Mouse (Mus musculus) embryonic facial prominence, embryonic 10.5 days (tissue): ENCODE data around the gene Stx8. TPM values are rescaled to one million over a fixed set of nuclear protein-coding genes. Genes with fewer than 3 reads are reported as not detected.
A peak's percentile ranks its signal among the peaks of the same experiment; 100 is the strongest.

Experiments
- DNase-seq: peaks from one replicate; pipeline ENCODE4 v3.0.0-alpha.2; 2017; ENCODE audit warnings: low spot score
- H3K27ac ChIP-seq: fragments of 300-500 bp; sonication (generic); replicated peaks from 2 replicates; pipeline ENCODE4 v1.5.1; 2016; ENCODE audit warnings: mild to moderate bottlenecking
- H3K27me3 ChIP-seq: fragments of 300-500 bp; sonication (generic); replicated peaks from 2 replicates; pipeline ENCODE4 v1.6.1; 2016; ENCODE audit warnings: low read depth, mild to moderate bottlenecking; ENCODE audit not compliant: poor library complexity, severe bottlenecking
- H3K36me3 ChIP-seq: fragments of 300-500 bp; sonication (generic); replicated peaks from 2 replicates; pipeline ENCODE4 v1.6.1; 2016; ENCODE audit warnings: mild to moderate bottlenecking, moderate library complexity
- H3K4me1 ChIP-seq: fragments of 300-500 bp; sonication (generic); 2 replicates; pipeline ENCODE4 v1.6.1; 2016
- H3K4me3 ChIP-seq: fragments of 300-500 bp; sonication (generic); 2 replicates; pipeline ENCODE4 v1.5.1; 2016; ENCODE audit warnings: mild to moderate bottlenecking, moderate library complexity
- H3K9me3 ChIP-seq: fragments of 300-500 bp; sonication (generic); 2 replicates; pipeline ENCODE4 v1.6.1; 2016; ENCODE audit warnings: mild to moderate bottlenecking
- WGBS: fragments of 180-500 bp; shearing (Covaris S2); methylation state at CpG from one replicate; pipeline ENCODE4 v1.1.7; 2016; 5-methylcytosine and 5-hydroxymethylcytosine counted together
- polyA plus RNA-seq: library from polyadenylated mRNA; unstranded; fragments of >200 nt; fragmentation: Nextera tagmentation; extraction: Ambion mirVana; gene quantifications from 2 replicates; pipeline ENCODE4 v1.2.1, GENCODE M21; 2016

Stx8 gene
- polyA plus RNA-seq, 1 experiment from 2014 or later, result 44.7 TPM

DNA sequence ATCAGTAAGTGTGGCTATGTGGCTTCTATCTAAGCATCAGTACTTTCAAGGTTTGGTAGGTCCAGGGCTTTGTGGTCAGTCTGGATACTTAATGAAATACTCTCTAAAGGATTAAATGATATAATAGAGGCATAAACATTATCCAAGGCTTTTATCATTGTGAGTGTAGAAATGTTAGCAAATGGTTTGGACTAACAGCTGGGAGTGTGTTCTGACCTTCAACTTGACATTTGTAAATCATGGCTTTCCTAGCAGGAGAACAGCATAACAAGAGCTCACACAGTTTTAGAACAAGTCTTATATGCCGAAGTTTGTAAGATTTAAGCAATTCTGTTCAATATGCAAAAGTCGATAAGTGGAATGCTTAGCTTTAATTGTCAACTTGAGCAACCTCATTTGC is 113.8 kb downstream of the Stx8 start:
- no peak overlapping the region for H3K27ac ChIP-seq
- no peaks in the 10 kb centered on the region for H3K9me3 ChIP-seq
- DNase-seq, result no peak
- 94% methylated on average over 2 of the region's 2 CpGs for WGBS
- no peak overlapping the region for H3K4me3 ChIP-seq
- no peaks in the 10 kb centered on the region for H3K36me3 ChIP-seq
- no peaks in the 10 kb centered on the region for H3K27me3 ChIP-seq
- peaks cover 16% of the 10 kb centered on the region for H3K4me1 ChIP-seq

- DNase-seq, result no peak
- Histone ChIP-seq H3K27me3 (no peaks in the 10 kb centered on the region), H3K9me3 (no peaks in the 10 kb centered on the region)
Observed at GRCm38 (mm10) chr11:68080999-68081398, 115.0 kb downstream of the Stx8 start.

GRCm38 (mm10) chr11:68082756-68083155 is 116.8 kb downstream of the Stx8 start:
- Histone ChIP-seq H3K4me1 (peaks cover 13% of the 10 kb centered on the region), H3K27ac (no peak overlapping the region), H3K27me3 (no peaks in the 10 kb centered on the region), H3K9me3 (no peaks in the 10 kb centered on the region), H3K36me3 (no peaks in the 10 kb centered on the region), H3K4me3 (no peak overlapping the region)
- DNase-seq, result no peak
- 93% methylated on average over 12 of the region's 12 CpGs for WGBS

More at GRCm38 (mm10) chr11:68080999-68081398, 115.0 kb downstream of the Stx8 start:
- Histone ChIP-seq H3K4me1 (peaks cover 13% of the 10 kb centered on the region), H3K36me3 (no peaks in the 10 kb centered on the region), H3K4me3 (no peak overlapping the region), H3K27ac (no peak overlapping the region)
- WGBS, result 91% methylated on average over 2 of the region's 2 CpGs

GRCm38 (mm10) chr11:68083562-68083961 is 117.6 kb downstream of the Stx8 start:
- Histone ChIP-seq H3K27ac (no peak overlapping the region), H3K4me1 (peaks cover 6% of the 10 kb centered on the region), H3K36me3 (no peaks in the 10 kb centered on the region), H3K9me3 (no peaks in the 10 kb centered on the region), H3K27me3 (no peaks in the 10 kb centered on the region), H3K4me3 (no peak overlapping the region)
- DNase-seq, result no peak
- 90% methylated on average over 6 of the region's 6 CpGs for WGBS

GRCm38 (mm10) chr11:68086221-68086620 is 120.2 kb downstream of the Stx8 start:
- Histone ChIP-seq H3K36me3 (no peaks in the 10 kb centered on the region), H3K27ac (no peak overlapping the region), H3K4me1 (peaks cover 17% of the 10 kb centered on the region), H3K27me3 (no peaks in the 10 kb centered on the region; the same call in 1 of the 2 replicates), H3K4me3 (no peak overlapping the region), H3K9me3 (no peaks in the 10 kb centered on the region)
- WGBS, result 87% methylated on average over 9 of the region's 9 CpGs
- DNase-seq, result no peak

DNA sequence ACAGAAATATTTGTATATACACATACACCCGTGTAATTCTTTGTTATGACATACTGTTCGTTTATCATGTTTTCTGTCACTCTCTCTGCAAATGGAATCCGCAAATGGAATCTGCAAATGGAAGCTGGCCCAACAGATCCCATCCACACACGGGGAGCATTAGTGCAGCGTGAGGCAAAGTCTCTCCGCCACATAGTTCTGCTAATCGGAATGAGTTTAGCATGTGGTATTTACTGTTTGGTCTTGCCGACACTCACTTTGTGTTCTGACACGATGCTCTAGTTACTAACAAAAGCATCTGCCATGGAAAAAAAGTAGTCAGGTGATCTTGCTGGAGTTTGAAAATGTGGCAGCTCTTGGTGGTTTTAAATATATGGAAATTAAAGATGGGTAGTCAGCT is 123.4 kb downstream of the Stx8 start:
- Histone ChIP-seq H3K9me3 (no peaks in the 10 kb centered on the region), H3K4me3 (no peak overlapping the region), H3K4me1 (peaks cover 17% of the 10 kb centered on the region), H3K27ac (peak overlapping the region; percentile 73; the same call in 1 of the 2 replicates), H3K36me3 (no peaks in the 10 kb centered on the region), H3K27me3 (no peaks in the 10 kb centered on the region; the same call in 1 of the 2 replicates)
- 83% methylated on average over 9 of the region's 9 CpGs for WGBS
- DNase-seq, result no peak

DNA sequence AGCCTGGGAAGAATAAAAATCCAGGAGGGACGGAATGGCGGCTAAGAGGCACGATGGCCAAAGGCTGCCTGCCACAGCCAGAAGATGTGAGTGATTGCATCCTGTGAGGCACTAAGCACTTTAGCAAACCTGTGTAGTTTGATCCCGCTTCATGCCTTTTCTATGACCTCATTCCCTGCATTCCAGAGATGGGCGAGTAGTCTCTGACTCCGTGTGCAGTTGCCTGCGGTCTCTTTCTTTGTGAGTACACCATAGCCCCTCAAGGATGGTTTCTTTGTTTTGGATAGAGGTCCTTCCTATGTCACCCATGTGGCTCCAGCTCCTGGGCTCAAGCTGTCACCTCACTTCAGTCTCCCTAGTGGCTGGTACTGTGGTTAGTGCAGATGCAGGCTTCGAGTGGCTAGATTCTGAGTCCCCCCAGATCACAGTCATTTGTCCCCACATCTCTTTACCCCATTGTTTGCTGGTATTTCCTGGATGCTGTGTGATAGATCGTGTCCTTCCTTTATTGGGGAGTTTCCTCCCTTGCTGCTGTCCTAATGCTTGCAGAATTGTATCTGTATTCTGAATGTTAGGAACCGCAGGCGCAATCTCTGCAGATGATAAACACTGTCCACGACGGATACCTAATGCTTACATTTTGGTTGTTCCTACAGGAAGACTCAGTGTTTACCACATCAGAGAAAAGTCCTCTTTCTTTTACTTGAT is 124.0 kb downstream of the Stx8 start:
- DNase-seq, result peak; percentile 42
- H3K36me3 ChIP-seq, result no peaks in the 10 kb centered on the region
- H3K4me3 ChIP-seq, result no peak overlapping the region
- H3K27ac ChIP-seq, result peak overlapping the region; percentile 73
- 56% methylated on average over 13 of the region's 13 CpGs for WGBS
- no peaks in the 10 kb centered on the region for H3K9me3 ChIP-seq
- H3K27me3 ChIP-seq, result no peaks in the 10 kb centered on the region; the same call in 1 of the 2 replicates
- H3K4me1 ChIP-seq, result peaks cover 17% of the 10 kb centered on the region

GRCm38 (mm10) chr11:68091975-68092759 is 126.2 kb downstream of the Stx8 start:
- Histone ChIP-seq H3K27me3 (no peaks in the 10 kb centered on the region; the same call in 1 of the 2 replicates), H3K4me1 (peaks cover 17% of the 10 kb centered on the region), H3K9me3 (no peaks in the 10 kb centered on the region), H3K4me3 (no peak overlapping the region), H3K36me3 (no peaks in the 10 kb centered on the region), H3K27ac (no peak overlapping the region)
- 71% methylated on average over 3 of the region's 3 CpGs for WGBS
- no peak for DNase-seq

DNA sequence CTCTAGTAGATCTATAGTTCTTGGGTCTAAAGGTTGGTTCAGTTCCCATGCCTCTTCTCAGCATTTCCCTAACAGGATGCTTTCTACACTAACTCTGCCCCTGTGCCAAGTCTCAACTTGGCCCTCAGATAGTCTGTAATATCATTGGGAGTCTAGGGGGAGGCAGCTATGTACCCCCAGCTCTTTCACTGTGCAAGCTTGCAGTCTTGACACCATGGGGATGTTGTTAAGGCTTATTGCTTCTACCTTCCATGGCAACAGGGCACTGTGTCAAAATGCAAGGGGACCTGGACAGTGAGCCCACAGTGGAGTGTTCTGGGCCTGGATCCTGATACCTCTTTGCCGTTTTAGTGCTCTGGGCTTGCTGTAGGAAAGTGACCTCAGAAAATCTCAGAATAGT is 135.6 kb downstream of the Stx8 start:
- no peak for DNase-seq
- Histone ChIP-seq H3K27ac (no peak overlapping the region), H3K27me3 (no peaks in the 10 kb centered on the region), H3K36me3 (no peaks in the 10 kb centered on the region), H3K4me3 (no peak overlapping the region), H3K4me1 (no peaks in the 10 kb centered on the region), H3K9me3 (no peaks in the 10 kb centered on the region)
- WGBS, result 87% methylated on average over 1 of the region's 1 CpGs

- Histone ChIP-seq H3K4me1 (no peaks in the 10 kb centered on the region), H3K36me3 (no peaks in the 10 kb centered on the region), H3K9me3 (no peaks in the 10 kb centered on the region), H3K4me3 (no peak overlapping the region), H3K27ac (no peak overlapping the region), H3K27me3 (no peaks in the 10 kb centered on the region)
- WGBS, result 88% methylated on average over 4 of the region's 4 CpGs
- DNase-seq, result no peak
Observed at GRCm38 (mm10) chr11:68103480-68103879, 137.5 kb downstream of the Stx8 start.

DNA sequence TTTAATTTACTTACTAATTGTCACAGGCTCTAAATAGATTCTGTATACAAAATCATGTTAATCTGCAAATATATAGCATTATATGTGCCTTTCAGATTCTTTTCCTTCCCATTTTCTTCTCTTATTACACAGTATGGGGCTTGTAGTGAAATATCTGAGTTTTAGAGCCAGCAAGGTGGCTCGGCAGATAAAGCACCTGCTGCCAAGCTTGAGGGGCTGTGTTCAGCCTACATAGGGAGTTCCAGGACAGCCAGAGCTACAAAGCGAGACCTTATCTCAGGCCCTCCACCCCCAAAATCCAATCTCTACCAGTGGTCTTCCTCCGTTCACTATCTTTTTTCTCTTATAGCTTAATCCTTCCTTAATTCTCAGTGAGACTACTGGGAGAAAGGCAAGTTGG is 140.1 kb downstream of the Stx8 start:
- WGBS, result 85% methylated on average over 3 of the region's 3 CpGs
- H3K27me3 ChIP-seq, result no peaks in the 10 kb centered on the region

GRCm38 (mm10) chr11:68113454-68114100 is 147.6 kb downstream of the Stx8 start:
- Histone ChIP-seq H3K36me3 (no peaks in the 10 kb centered on the region), H3K27me3 (no peaks in the 10 kb centered on the region), H3K4me1 (peaks cover 11% of the 10 kb centered on the region), H3K27ac (no peak overlapping the region), H3K9me3 (no peaks in the 10 kb centered on the region), H3K4me3 (no peak overlapping the region)
- DNase-seq, result no peak
- 44% methylated on average over 11 of the region's 11 CpGs for WGBS

More for the DNA sequence above, 140.1 kb downstream of the Stx8 start:
- H3K4me1 ChIP-seq, result no peaks in the 10 kb centered on the region
- DNase-seq, result no peak
- no peak overlapping the region for H3K4me3 ChIP-seq
- no peak overlapping the region for H3K27ac ChIP-seq
- no peaks in the 10 kb centered on the region for H3K9me3 ChIP-seq
- no peaks in the 10 kb centered on the region for H3K36me3 ChIP-seq
